Mouse (Mus musculus): Measurements from ENCODE around the gene Kcnh5. TPM values are rescaled to one million over a fixed set of nuclear protein-coding genes. Genes with fewer than 3 reads are reported as not detected.

The Kcnh5 gene
- total RNA-seq, 1 experiment from 2014 or later, result not detected

Other genes starting within 250 kb of the Kcnh5 start
- not detected in 2 replicates for gene Rhoj, start 131.0 kb upstream of the Kcnh5 start, total RNA-seq (2017)
- not detected in 2 replicates for gene Gphb5, start 239.4 kb upstream of the Kcnh5 start, total RNA-seq (2017)